Mouse (Mus musculus): Measurements from ENCODE around the gene Cdc42bpb. TPM values are rescaled to one million over a fixed set of nuclear protein-coding genes. Genes with fewer than 3 reads are reported as not detected.
A peak's percentile ranks its signal among the peaks of the same experiment; 100 is the strongest.

Gene Cdc42bpb
- 55.3 and 56.8 TPM in 2 replicates for polyA plus RNA-seq (2012; rRNA removed)

DNA sequence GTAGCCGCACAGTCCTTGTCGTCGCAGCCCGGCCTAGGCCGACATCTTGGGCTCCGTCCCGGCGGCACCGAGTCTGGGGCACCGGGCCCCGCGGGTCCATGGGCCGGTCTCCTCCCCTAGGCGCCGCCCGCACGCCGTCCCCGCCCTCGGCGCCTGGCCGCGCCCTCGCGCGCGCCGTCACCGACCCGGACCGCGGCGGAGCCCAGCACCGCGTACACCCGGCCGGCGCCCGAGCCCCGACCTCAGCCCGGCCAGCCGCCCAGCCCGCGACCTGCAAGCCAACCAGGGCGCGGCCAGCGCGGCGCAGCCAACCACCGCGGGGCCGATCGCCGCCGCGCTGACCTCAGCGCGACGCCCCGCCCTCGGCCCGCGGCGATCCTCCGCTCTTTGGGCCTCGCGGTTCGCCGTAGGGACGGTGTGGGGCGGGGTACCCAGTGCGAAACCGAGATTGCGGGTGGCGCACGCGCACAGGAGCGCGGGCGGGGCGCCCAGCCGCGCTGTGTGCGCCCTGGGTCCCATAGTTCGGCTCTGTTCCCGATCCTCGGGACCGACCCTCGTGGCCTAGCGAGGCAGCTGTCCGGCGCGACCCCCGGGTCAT, at the start of gene Cdc42bpb:
TSS of gene Cdc42bpb (minus strand) at position 343 of the 598 bp plus-strand sequence.
- peak; percentile 67 for TF ChIP-seq POLR2A (IDR thresholded peaks at IDR 0.05; ENCODE audit: control insufficient read depth, low read depth, low read length)
- no peak for TF ChIP-seq CTCF (IDR thresholded peaks at IDR 0.05; ENCODE audit: control insufficient read depth, insufficient read depth, insufficient replicate concordance, low read depth, low read length)
- peak within 1 kb of the TSS; percentile 96 for H3K27ac ChIP-seq (ENCODE audit: control insufficient read depth, insufficient read depth, low read depth, low read length)
- H3K36me3 ChIP-seq (ENCODE audit: control insufficient read depth, insufficient read depth, low read length), result no peaks in the 10 kb centered on the region
- no peaks in the 10 kb centered on the region for H3K27me3 ChIP-seq (ENCODE audit: control insufficient read depth, insufficient read depth, low read length)
- H3K4me1 ChIP-seq (ENCODE audit: control insufficient read depth, insufficient read depth, low read length), result peaks cover 15% of the 10 kb centered on the region
- H3K4me3 ChIP-seq (ENCODE audit: control insufficient read depth, low read depth, low read length), result peak within 1 kb of the TSS; percentile 97

DNA sequence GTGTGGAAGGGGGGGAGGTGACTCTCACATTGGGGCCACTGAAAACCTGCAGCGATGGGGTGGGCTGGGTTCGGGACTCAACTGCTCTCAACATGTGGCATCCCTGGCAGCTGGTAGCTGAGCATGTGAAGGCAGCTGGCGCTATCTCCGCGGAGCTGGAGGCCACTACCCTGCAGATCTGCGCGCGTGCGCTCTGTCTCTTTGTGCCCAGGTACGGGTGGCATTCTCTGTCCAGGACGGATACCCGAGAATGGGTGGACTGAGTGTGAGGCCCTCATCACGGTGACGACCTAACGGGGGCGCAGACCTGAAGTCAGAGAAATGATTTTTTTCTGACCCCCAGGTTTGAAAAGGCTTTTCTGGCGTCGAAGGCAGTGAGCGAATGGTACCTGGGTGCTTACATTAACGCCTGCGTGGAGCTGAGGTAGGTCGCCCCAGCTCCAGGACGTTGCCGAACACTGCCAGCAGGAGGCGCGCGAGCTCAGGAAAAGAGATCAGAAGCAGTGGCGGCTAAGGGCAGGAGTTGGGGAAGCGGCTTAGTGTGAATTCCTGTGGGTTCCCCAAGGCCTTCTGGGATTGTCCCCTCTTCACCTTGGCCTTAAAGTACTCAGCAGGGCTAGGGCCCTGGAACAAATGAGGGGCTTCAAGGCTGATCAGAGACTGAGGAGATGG, 48.4 kb upstream of the Cdc42bpb start:
- no peak for TF ChIP-seq POLR2A (IDR thresholded peaks at IDR 0.05; ENCODE audit: control insufficient read depth, low read depth, low read length)
- TF ChIP-seq CTCF (IDR thresholded peaks at IDR 0.05; ENCODE audit: control insufficient read depth, insufficient read depth, insufficient replicate concordance, low read depth, low read length), result peak; percentile 96
- Histone ChIP-seq H3K4me3 (ENCODE audit: control insufficient read depth, low read depth, low read length) (peak overlapping the region; percentile 3), H3K27ac (ENCODE audit: control insufficient read depth, insufficient read depth, low read depth, low read length) (no peak overlapping the region), H3K4me1 (ENCODE audit: control insufficient read depth, insufficient read depth, low read length) (peaks cover 35% of the 10 kb centered on the region), H3K27me3 (ENCODE audit: control insufficient read depth, insufficient read depth, low read length) (no peaks in the 10 kb centered on the region), H3K36me3 (ENCODE audit: control insufficient read depth, insufficient read depth, low read length) (no peaks in the 10 kb centered on the region)

GRCm38 (mm10) chr12:111425258-111425657, 47.7 kb upstream of the Cdc42bpb start:
- H3K4me3 ChIP-seq (ENCODE audit: control insufficient read depth, low read depth, low read length), result no peak overlapping the region
- peaks cover 31% of the 10 kb centered on the region for H3K4me1 ChIP-seq (ENCODE audit: control insufficient read depth, insufficient read depth, low read length)
- TF ChIP-seq POLR2A (IDR thresholded peaks at IDR 0.05; ENCODE audit: control insufficient read depth, low read depth, low read length) (no peak), CTCF (IDR thresholded peaks at IDR 0.05; ENCODE audit: control insufficient read depth, insufficient read depth, insufficient replicate concordance, low read depth, low read length) (peak; percentile 78; the same call in 1 of the 2 replicates)
- H3K27me3 ChIP-seq (ENCODE audit: control insufficient read depth, insufficient read depth, low read length), result no peaks in the 10 kb centered on the region
- no peaks in the 10 kb centered on the region for H3K36me3 ChIP-seq (ENCODE audit: control insufficient read depth, insufficient read depth, low read length)
- H3K27ac ChIP-seq (ENCODE audit: control insufficient read depth, insufficient read depth, low read depth, low read length), result no peak overlapping the region

GRCm38 (mm10) chr12:111424547-111424946, 47.0 kb upstream of the Cdc42bpb start:
- TF ChIP-seq POLR2A (IDR thresholded peaks at IDR 0.05; ENCODE audit: control insufficient read depth, low read depth, low read length) (no peak), CTCF (IDR thresholded peaks at IDR 0.05; ENCODE audit: control insufficient read depth, insufficient read depth, insufficient replicate concordance, low read depth, low read length) (no peak)
- H3K4me1 ChIP-seq (ENCODE audit: control insufficient read depth, insufficient read depth, low read length), result peaks cover 25% of the 10 kb centered on the region
- no peaks in the 10 kb centered on the region for H3K36me3 ChIP-seq (ENCODE audit: control insufficient read depth, insufficient read depth, low read length)
- no peak overlapping the region for H3K27ac ChIP-seq (ENCODE audit: control insufficient read depth, insufficient read depth, low read depth, low read length)
- H3K27me3 ChIP-seq (ENCODE audit: control insufficient read depth, insufficient read depth, low read length), result no peaks in the 10 kb centered on the region
- H3K4me3 ChIP-seq (ENCODE audit: control insufficient read depth, low read depth, low read length), result peak overlapping the region; percentile 23

DNA sequence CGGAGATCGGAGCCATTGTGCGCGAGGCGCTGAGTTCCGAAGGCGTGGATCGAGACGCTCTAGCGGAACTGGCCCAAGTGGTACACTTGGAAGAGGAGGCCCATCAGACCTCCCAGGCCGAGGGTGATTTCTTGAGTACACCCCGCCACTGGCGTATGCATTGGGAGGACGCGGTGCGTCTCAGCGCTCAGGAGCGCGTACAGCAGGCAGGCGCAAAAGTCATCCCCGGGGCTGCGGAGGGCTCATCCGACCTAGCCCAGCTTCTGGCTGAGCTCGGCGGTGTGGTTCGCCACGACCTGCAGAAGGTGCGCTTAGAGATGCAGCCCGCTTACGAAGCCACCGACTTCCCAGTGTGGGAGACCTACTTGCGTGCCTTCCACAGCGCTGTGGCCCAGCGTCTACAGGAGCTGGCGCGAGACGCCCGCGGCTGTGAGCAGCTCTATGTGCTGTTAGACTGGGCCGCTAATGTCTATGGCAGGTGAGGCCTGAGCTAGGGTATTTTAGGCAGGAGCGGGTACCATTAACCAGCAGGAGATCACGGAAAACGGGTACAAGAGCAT, 46.1 kb upstream of the Cdc42bpb start:
- Histone ChIP-seq H3K36me3 (ENCODE audit: control insufficient read depth, insufficient read depth, low read length) (no peaks in the 10 kb centered on the region), H3K27ac (ENCODE audit: control insufficient read depth, insufficient read depth, low read depth, low read length) (no peak overlapping the region), H3K4me1 (ENCODE audit: control insufficient read depth, insufficient read depth, low read length) (peaks cover 20% of the 10 kb centered on the region), H3K4me3 (ENCODE audit: control insufficient read depth, low read depth, low read length) (peak overlapping the region; percentile 23), H3K27me3 (ENCODE audit: control insufficient read depth, insufficient read depth, low read length) (no peaks in the 10 kb centered on the region)
- TF ChIP-seq POLR2A (IDR thresholded peaks at IDR 0.05; ENCODE audit: control insufficient read depth, low read depth, low read length) (no peak), CTCF (IDR thresholded peaks at IDR 0.05; ENCODE audit: control insufficient read depth, insufficient read depth, insufficient replicate concordance, low read depth, low read length) (no peak)

- no peaks in the 10 kb centered on the region for H3K36me3 ChIP-seq (ENCODE audit: control insufficient read depth, insufficient read depth, low read length)
- H3K4me3 ChIP-seq (ENCODE audit: control insufficient read depth, low read depth, low read length), result peak overlapping the region; percentile 29; the same call in 1 of the 2 replicates
- peaks cover 20% of the 10 kb centered on the region for H3K4me1 ChIP-seq (ENCODE audit: control insufficient read depth, insufficient read depth, low read length)
- no peaks in the 10 kb centered on the region for H3K27me3 ChIP-seq (ENCODE audit: control insufficient read depth, insufficient read depth, low read length)
- TF ChIP-seq POLR2A (IDR thresholded peaks at IDR 0.05; ENCODE audit: control insufficient read depth, low read depth, low read length) (no peak), CTCF (IDR thresholded peaks at IDR 0.05; ENCODE audit: control insufficient read depth, insufficient read depth, insufficient replicate concordance, low read depth, low read length) (no peak)
- no peak overlapping the region for H3K27ac ChIP-seq (ENCODE audit: control insufficient read depth, insufficient read depth, low read depth, low read length)
Measured at GRCm38 (mm10) chr12:111422852-111423251, 45.3 kb upstream of the Cdc42bpb start.

DNA sequence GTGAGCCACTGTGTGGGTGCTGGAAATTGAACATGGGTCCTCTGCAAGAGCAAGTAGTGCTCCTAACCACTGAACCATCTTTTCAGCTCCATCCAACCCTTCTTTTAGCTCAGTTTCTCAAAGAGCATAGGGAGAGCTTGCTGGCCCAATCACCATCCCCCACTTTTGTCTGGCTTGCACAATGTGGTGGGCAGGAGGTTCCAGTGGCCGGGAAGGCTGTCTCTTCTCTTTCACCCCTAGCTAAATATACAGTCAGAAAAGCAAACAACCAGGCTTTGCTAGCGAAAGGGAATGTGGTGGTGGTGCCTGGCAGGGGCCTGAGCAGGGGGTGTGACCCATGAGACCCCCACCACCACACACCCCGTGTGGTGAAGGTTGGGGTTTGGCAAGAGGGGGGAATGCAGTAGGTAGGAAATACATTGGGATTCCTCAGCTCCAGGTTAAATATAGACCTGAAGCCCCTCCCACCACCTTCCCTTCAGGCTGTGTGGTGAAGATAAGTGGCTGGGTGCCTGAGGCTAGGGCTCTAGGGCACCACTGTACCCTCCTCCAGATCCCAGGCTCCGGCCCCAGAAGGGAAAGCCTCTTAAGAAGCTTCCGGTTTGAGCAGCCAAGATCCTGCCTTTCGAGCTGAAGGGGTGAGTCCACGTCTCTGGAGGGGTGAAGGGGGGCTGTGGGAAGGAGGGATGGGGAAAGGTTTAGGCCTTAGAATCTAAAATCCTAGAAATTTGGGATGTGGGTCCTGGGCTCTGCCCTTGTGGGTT, 43.6 kb upstream of the Cdc42bpb start:
- H3K4me3 ChIP-seq (ENCODE audit: control insufficient read depth, low read depth, low read length), result no peak overlapping the region
- no peak for TF ChIP-seq POLR2A (IDR thresholded peaks at IDR 0.05; ENCODE audit: control insufficient read depth, low read depth, low read length)
- TF ChIP-seq CTCF (IDR thresholded peaks at IDR 0.05; ENCODE audit: control insufficient read depth, insufficient read depth, insufficient replicate concordance, low read depth, low read length), result no peak
- H3K36me3 ChIP-seq (ENCODE audit: control insufficient read depth, insufficient read depth, low read length), result no peaks in the 10 kb centered on the region
- no peak overlapping the region for H3K27ac ChIP-seq (ENCODE audit: control insufficient read depth, insufficient read depth, low read depth, low read length)
- no peaks in the 10 kb centered on the region for H3K27me3 ChIP-seq (ENCODE audit: control insufficient read depth, insufficient read depth, low read length)
- peaks cover 16% of the 10 kb centered on the region for H3K4me1 ChIP-seq (ENCODE audit: control insufficient read depth, insufficient read depth, low read length)
